Mouse (Mus musculus): ENCODE measurements around the gene Med10. TPM values are rescaled to one million over a fixed set of nuclear protein-coding genes. Genes with fewer than 3 reads are reported as not detected.
A peak's percentile ranks its signal among the peaks of the same experiment; 100 is the strongest.

The Med10 gene
- polyA plus RNA-seq, 1 experiment from 2014 or later: 143 TPM

DNA sequence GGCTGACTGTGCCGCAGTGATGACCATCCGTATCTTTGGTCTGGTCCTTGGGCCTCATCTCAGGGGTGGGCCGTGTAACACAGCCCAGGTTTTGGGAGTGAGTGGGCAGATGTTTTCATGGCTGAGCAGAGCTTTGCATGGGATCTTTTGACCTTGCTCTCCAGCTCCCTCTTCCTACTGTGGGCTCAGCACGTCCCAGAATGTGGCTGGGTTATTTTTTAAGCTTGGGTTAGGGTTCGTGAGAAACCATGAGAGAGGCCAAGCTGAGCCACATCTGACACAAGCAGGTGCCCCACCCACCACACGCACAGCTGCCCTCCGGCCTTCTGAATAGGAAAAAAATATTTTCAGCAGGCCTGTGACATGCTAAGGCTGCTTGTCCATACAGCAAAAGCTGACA, 7.4 kb upstream of the Med10 start:
- 28% methylated on average over 7 of the region's 7 CpGs for WGBS

DNA sequence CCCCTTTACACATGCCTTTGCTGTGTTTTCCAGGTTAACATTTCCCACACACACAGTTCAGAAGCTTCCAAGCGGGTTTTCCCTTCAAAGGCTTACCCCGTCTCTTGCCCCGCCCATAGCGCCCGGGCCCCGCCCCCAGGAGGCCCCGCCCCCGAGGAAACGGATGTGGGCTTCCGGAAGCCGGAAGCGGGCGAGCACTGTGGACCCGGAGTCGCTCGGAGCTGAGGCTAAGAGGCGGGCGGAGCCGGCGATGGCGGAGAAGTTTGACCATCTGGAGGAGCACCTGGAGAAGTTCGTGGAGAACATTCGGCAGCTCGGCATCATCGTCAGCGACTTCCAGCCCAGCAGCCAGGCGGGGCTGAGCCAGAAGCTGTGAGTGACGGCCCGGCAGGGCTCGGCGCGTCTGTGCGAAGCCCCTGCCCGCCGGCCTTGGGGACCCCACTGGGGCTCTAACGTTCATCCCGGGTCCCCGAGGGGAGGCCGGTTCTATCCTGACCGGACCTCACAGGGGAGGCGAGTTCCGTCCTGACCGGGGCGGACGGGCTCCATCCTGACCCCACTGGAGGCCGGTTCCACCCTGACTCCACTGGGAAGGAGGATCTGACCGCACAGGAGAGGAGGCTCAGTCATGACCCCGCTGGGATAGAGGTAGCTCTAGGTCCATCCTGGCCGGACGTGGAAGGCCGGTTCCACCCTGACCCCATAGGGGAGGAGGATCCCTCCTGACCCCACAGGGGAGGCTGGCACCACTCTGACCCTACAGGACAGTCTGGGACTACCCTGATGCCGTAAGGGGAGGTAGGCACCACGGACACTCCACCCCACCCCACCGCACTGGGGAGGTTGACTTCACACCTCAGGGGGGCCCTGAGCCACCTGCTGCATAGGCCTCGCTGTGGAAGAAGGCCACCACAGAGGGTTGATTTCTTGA, 7.8 kb downstream of the Med10 start:
- DNase-seq (ENCODE audit: low spot score): peak; percentile 90
- Histone ChIP-seq H3K4me3 (replicated peaks; ENCODE audit: low read depth, low read length) (peak overlapping the region; percentile 95), H3K4me2 (ENCODE audit: low read length) (peak overlapping the region; percentile 89), H3K9me3 (replicated peaks; ENCODE audit: low read length) (no peaks in the 10 kb centered on the region), H3K27me3 (ENCODE audit: insufficient read depth, low read length) (no peaks in the 10 kb centered on the region), H3K4me1 (replicated peaks; ENCODE audit: insufficient read depth, low read length) (peaks cover 11% of the 10 kb centered on the region), H3K27ac (peak overlapping the region; percentile 75), H3K36me3 (ENCODE audit: insufficient read depth, low read length) (peaks cover 23% of the 10 kb centered on the region), H3K9ac (ENCODE audit: low read depth, low read length) (peak overlapping the region; percentile 85)
- 0 out of 2 replicates have a peak, but pooled peaks have one; percentile 3 for TF ChIP-seq CTCF (IDR thresholded peaks at IDR 0.05; ENCODE audit: low read depth)
- under 1% methylated on average over 55 of the region's 55 CpGs for WGBS
- ATAC-seq (replicated peaks; ENCODE audit: low FRiP score, low read depth): peak; percentile 96

More for the DNA sequence above, 7.4 kb upstream of the Med10 start:
- ATAC-seq (replicated peaks; ENCODE audit: low FRiP score, low read depth) (0 out of 2 replicates have a peak, but pooled peaks have one; percentile 43), DNase-seq (ENCODE audit: low spot score) (peak; percentile 28)
- H3K4me1 ChIP-seq (replicated peaks; ENCODE audit: insufficient read depth, low read length): no peaks in the 10 kb centered on the region
- H3K36me3 ChIP-seq (ENCODE audit: insufficient read depth, low read length): no peaks in the 10 kb centered on the region
- no peak overlapping the region for H3K27ac ChIP-seq
- no peaks in the 10 kb centered on the region for H3K27me3 ChIP-seq (ENCODE audit: insufficient read depth, low read length)
- H3K9me3 ChIP-seq (replicated peaks; ENCODE audit: low read length): no peaks in the 10 kb centered on the region
- H3K4me2 ChIP-seq (ENCODE audit: low read length): no peak overlapping the region
- no peak overlapping the region for H3K9ac ChIP-seq (ENCODE audit: low read depth, low read length)
- H3K4me3 ChIP-seq (replicated peaks; ENCODE audit: low read depth, low read length): no peak overlapping the region
- TF ChIP-seq CTCF (IDR thresholded peaks at IDR 0.05; ENCODE audit: low read depth): no peak; the same call in 1 of the 2 replicates

DNA sequence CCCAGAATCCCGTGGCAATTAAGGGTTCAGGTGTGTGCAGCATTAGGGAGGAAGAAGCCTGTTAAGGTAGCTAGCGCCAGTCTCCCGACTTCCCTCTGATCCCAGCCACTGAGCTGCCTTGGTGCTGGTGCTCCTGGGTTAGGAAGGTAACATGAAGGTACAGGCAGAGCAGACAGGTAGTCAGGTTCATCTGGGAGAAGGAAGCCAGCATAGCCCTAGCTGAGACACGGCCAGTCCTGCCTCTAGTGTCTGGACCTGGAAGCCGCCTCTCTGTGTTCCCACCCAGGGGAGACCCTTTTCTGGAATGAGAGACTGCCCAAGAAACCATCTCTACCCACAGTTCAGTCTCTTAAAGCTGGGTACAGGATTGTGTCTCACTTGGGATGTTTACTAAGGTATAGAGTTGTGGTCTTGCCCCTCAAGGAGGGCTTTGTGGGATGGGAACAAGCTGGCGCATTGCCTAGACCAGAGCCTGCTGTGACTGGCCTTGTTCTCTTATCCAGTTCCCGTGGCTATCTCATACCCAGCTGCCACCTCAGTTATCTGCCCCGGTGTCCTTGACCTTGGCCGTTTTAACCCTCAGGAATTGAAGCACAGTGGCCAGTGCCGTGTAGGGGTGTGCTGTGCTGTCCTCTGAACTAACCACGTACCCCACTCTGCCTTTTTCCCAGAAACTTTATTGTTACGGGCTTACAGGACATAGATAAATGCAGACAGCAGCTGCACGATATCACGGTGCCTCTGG, 8.9 kb downstream of the Med10 start:
- H3K4me1 ChIP-seq (replicated peaks; ENCODE audit: insufficient read depth, low read length): peaks cover 11% of the 10 kb centered on the region
- ATAC-seq (replicated peaks; ENCODE audit: low FRiP score, low read depth) (no peak), DNase-seq (ENCODE audit: low spot score) (no peak)
- TF ChIP-seq CTCF (IDR thresholded peaks at IDR 0.05; ENCODE audit: low read depth): no peak
- no peaks in the 10 kb centered on the region for H3K27me3 ChIP-seq (ENCODE audit: insufficient read depth, low read length)
- peaks cover 32% of the 10 kb centered on the region for H3K36me3 ChIP-seq (ENCODE audit: insufficient read depth, low read length)
- peak overlapping the region; percentile 89 for H3K4me2 ChIP-seq (ENCODE audit: low read length)
- WGBS: 90% methylated on average over 14 of the region's 14 CpGs
- H3K27ac ChIP-seq: no peak overlapping the region
- peak overlapping the region; percentile 95 for H3K4me3 ChIP-seq (replicated peaks; ENCODE audit: low read depth, low read length)
- peak overlapping the region; percentile 85 for H3K9ac ChIP-seq (ENCODE audit: low read depth, low read length)
- H3K9me3 ChIP-seq (replicated peaks; ENCODE audit: low read length): no peaks in the 10 kb centered on the region

DNA sequence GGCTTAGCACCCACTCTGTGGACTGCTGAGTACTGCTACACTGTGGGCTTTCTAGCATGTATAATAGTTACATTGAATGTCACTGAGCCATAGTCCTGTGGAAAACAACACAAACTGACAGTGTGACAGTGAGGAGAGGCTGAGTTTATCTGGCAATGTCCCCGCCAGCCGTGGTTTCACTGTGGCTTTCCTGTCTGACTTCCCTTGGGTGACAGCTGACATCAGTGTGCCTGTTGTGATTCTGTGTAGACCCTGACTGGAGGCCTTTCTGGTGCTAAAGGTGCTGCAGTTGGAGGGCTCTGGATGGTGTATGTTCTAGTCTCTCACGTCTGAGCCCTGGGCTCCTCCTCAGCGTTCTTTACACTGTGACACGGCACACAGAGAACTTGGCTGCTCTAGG, 11.7 kb downstream of the Med10 start:
- peaks cover 11% of the 10 kb centered on the region for H3K4me1 ChIP-seq (replicated peaks; ENCODE audit: insufficient read depth, low read length)
- H3K9me3 ChIP-seq (replicated peaks; ENCODE audit: low read length): no peaks in the 10 kb centered on the region
- no peak overlapping the region for H3K27ac ChIP-seq
- WGBS: 89% methylated on average over 5 of the region's 5 CpGs
- DNase-seq (ENCODE audit: low spot score): no peak
- ATAC-seq (replicated peaks; ENCODE audit: low FRiP score, low read depth): no peak
- H3K36me3 ChIP-seq (ENCODE audit: insufficient read depth, low read length): peaks cover 38% of the 10 kb centered on the region
- TF ChIP-seq CTCF (IDR thresholded peaks at IDR 0.05; ENCODE audit: low read depth): no peak
- no peak overlapping the region for H3K9ac ChIP-seq (ENCODE audit: low read depth, low read length)
- H3K4me3 ChIP-seq (replicated peaks; ENCODE audit: low read depth, low read length): no peak overlapping the region
- no peak overlapping the region for H3K4me2 ChIP-seq (ENCODE audit: low read length)
- no peaks in the 10 kb centered on the region for H3K27me3 ChIP-seq (ENCODE audit: insufficient read depth, low read length)

DNA sequence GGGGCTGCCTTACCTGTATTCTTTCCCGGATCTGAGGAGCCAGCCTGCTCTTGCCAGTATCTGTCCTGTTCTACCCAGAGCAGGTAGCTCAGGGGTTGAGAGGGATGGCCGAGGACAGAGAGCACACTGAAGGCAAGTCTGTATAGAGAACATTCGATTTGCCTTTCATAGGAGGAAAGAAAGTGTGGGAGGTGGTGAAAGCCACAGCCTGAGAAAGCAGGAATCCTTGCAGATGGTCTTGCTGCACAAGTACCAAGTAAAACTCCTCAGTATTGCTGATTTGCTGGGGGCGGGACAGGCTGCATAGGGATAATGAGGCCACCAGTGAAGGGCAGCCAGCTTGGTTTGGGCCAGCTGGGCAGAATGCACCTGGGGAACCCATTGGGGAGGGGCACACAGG, 16.1 kb downstream of the Med10 start:
- Histone ChIP-seq H3K9me3 (replicated peaks; ENCODE audit: low read length) (no peaks in the 10 kb centered on the region), H3K9ac (ENCODE audit: low read depth, low read length) (no peak overlapping the region), H3K4me2 (ENCODE audit: low read length) (no peak overlapping the region), H3K4me1 (replicated peaks; ENCODE audit: insufficient read depth, low read length) (no peaks in the 10 kb centered on the region), H3K27me3 (ENCODE audit: insufficient read depth, low read length) (no peaks in the 10 kb centered on the region), H3K4me3 (replicated peaks; ENCODE audit: low read depth, low read length) (no peak overlapping the region), H3K36me3 (ENCODE audit: insufficient read depth, low read length) (peaks cover 30% of the 10 kb centered on the region), H3K27ac (no peak overlapping the region)
- ATAC-seq (replicated peaks; ENCODE audit: low FRiP score, low read depth): no peak
- WGBS: 88% methylated on average over 4 of the region's 4 CpGs
- TF ChIP-seq CTCF (IDR thresholded peaks at IDR 0.05; ENCODE audit: low read depth): no peak
- no peak for DNase-seq (ENCODE audit: low spot score)

DNA sequence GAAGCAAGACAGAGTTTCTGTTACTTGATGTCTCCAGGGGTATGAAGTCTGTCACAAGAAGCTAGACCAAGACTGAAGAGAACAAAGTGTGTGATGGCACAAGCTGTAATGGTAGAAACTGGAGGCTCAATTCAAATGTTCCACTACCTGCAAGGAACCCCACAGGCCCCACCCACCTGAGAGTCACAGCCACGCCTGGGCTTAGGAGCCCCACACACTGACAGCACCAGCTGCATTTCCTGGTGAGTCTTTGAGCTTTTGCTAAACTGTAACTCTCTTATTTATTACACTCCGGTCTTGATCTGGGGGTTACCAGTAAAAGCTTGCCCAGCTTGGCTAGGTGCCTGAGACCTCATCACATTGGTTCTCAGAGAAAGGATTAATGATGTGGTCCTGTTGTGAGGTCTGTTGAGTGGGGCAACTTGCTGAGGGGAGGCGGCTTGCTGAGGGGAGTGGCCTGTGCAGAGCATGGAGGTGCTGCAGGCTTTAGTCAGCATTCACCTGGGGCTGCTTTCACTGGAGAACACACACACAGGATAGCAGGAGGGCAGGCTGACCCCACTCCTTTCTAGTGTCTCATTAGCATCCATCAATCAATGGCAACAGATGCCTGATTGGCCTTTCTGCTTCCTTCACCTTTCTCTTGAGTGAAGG, 19.1 kb downstream of the Med10 start:
- DNase-seq (ENCODE audit: low spot score): no peak
- no peak for TF ChIP-seq CTCF (IDR thresholded peaks at IDR 0.05; ENCODE audit: low read depth)
- no peak overlapping the region for H3K9ac ChIP-seq (ENCODE audit: low read depth, low read length)
- no peaks in the 10 kb centered on the region for H3K4me1 ChIP-seq (replicated peaks; ENCODE audit: insufficient read depth, low read length)
- H3K4me3 ChIP-seq (replicated peaks; ENCODE audit: low read depth, low read length): no peak overlapping the region
- peaks cover 4% of the 10 kb centered on the region; the same call in 1 of the 2 replicates for H3K36me3 ChIP-seq (ENCODE audit: insufficient read depth, low read length)
- no peak for ATAC-seq (replicated peaks; ENCODE audit: low FRiP score, low read depth)
- H3K27me3 ChIP-seq (ENCODE audit: insufficient read depth, low read length): no peaks in the 10 kb centered on the region
- 56% methylated on average over 3 of the region's 3 CpGs for WGBS
- H3K4me2 ChIP-seq (ENCODE audit: low read length): no peak overlapping the region
- H3K9me3 ChIP-seq (replicated peaks; ENCODE audit: low read length): no peaks in the 10 kb centered on the region
- H3K27ac ChIP-seq: no peak overlapping the region
